Mouse (Mus musculus) cerebellum, adult 9-11 months (tissue): ENCODE data around the gene Gm7168.
"Not testable (repeated sequence)": the region's sequence is repeated elsewhere in the genome, so short reads cannot be mapped to it uniquely, and the experiment has no call there.

ENCODE experiments used
- DNase-seq: peaks from one replicate; pipeline ENCODE4 v3.0.0; 2022

Gm7168 gene

DNA sequence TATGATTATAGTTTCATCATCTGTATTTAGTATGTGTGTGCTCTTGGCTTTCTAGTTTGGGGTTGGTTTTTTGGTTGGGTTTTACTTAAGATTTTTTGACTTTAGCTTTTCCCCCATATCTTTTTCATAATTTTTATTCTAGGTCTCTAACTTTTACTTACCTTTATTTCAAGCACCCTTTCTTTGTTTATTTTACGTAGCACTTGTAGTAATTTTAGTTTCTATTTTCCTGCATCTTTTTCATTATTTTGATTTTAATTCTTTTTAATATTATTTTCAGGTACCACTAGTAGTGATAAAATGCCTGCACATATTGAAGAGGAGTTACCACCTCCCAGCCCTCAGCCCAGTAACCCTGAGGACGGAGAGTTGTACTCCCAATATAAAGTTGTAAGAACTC, at the start of gene Gm7168:
Gene Gm7168 (plus strand): TSS at position 301 of the 400 bp plus-strand sequence.
- not testable (repeated sequence) for DNase-seq

DNA sequence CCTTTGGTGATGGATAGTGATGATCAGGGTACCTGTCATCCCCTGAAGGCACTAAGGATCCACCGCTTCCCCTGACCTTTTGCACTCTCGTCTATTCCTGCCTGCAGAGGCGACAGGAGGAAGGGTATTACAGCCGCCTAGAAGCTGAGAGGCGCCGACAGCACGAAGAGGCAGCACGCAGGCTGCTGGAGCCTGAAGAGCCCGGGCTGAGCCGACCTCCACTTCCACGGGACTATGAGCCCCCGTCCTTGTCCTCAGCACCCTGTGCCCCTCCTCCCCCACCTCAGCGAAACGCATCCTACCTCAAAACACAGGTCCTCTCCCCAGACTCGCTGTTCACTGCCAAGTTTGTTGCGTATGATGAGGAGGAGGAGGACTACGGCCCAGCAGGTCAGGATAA, 49.3 kb upstream of the Gm7168 start:
- no peak for DNase-seq

DNA sequence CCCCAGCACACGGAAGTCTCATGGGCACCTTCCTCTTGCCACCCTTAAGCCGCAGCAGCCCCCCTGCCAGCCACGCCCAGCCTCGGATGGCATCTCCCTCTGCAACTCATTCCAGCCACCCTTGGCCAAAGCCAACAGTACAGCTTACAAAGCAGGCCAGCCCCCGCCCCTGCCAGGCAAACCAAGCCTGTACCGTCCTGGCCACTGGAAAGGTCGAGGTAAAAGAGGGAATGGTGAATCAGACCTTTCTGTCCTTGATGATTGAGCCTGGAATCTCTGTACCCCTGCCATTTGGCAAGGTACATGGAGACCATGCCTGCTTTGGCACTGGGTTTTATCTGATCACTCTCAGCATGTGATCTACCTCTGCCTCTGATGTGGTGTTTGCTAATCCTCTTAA, 48.9 kb upstream of the Gm7168 start:
- DNase-seq: no peak

GRCm38 (mm10) chr17:13903793-13904192, 44.4 kb upstream of the Gm7168 start:
- DNase-seq: no peak

DNA sequence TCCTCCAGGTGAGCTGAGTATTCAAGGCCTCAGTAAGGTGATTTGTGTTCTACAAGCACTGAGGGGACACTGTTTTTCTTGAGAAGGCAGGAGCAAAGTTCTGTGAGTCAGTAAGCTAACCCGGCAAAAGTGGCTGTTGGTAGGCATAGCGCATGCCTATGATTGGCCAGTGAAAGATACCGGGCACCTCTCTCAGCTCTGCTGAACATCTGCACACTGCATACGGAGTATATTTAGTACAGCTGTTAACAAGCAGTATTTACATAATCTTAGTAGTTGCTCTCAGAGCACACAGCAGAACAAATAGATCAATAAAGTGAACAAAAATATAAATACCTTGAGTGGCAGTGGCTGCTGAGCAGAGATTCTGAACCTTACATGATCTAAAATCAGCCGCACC, 41.1 kb upstream of the Gm7168 start:
- no peak for DNase-seq

DNA sequence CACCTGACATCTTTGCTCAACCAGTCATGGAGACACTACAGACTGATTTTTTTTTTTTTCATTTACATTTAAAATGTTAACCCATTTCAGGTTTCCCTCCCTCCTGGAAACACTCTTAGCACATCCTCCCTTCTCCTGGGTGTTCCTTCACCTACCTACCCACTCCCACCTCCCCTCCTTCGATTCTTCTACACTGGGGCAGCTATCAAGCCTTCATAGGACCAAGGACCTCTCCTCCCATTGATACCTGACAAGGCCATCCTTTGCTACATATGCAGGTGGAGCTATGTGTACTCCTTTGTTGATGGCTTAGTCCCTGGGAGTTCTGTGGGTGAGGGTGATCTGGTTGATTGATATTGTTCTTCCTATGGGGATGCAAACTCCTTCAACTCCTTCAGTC, 40.5 kb upstream of the Gm7168 start:
- no peak for DNase-seq

GRCm38 (mm10) chr17:13913951-13914350, 34.2 kb upstream of the Gm7168 start:
- no peak for DNase-seq

DNA sequence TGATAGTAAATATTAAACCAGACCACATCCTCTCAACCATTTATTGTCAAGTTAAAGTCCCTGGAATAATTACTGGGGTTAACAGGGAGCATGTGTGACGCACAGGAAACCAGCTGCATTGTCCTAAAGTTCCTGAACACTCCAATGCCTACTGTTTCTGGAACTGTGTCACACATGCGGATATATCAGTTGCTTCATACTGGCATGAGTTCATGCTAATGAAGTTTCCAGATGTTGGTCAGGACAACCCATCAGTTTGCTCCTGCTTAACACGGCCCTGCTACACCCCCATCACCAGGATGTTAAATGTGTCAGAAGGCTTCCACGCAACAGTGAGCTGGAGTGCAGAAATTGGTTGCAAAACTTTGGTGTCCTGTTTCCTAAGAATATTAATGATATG, 33.6 kb upstream of the Gm7168 start:
- DNase-seq: no peak

GRCm38 (mm10) chr17:13920771-13921170, 27.4 kb upstream of the Gm7168 start:
- no peak for DNase-seq

DNA sequence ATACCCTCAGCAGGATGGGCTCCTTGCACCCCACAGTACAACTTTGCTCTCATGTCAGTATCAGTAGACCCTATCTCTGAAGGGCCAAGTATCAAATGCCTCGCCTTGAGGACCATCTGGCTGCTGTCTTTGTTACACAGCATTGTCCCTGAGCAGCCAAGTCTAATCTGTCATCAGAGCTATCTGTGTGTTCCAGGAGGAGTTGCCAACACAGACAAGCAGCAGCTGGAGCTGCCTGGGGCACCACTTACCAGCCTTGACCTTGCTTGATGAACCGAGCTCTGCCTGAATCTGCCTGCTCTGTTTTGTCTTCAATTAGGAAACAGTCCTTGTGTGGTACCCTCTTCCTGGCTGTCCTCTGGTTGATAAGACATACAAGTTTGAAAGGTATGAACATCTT, 24.8 kb upstream of the Gm7168 start:
- DNase-seq: no peak

GRCm38 (mm10) chr17:13924588-13924987, 23.6 kb upstream of the Gm7168 start:
- no peak for DNase-seq

GRCm38 (mm10) chr17:13925931-13926330, 22.2 kb upstream of the Gm7168 start:
- no peak for DNase-seq

GRCm38 (mm10) chr17:13930421-13930820, 17.8 kb upstream of the Gm7168 start:
- DNase-seq: no peak

- DNase-seq: not testable (repeated sequence)
Observed at GRCm38 (mm10) chr17:13935364-13935763, 12.8 kb upstream of the Gm7168 start.

- DNase-seq: no peak
Observed at GRCm38 (mm10) chr17:13937787-13938186, 10.4 kb upstream of the Gm7168 start.

- DNase-seq: no peak
Observed at GRCm38 (mm10) chr17:13938652-13939051, 9.5 kb upstream of the Gm7168 start.

GRCm38 (mm10) chr17:13939231-13939630, 8.9 kb upstream of the Gm7168 start:
- DNase-seq: not testable (repeated sequence)

DNA sequence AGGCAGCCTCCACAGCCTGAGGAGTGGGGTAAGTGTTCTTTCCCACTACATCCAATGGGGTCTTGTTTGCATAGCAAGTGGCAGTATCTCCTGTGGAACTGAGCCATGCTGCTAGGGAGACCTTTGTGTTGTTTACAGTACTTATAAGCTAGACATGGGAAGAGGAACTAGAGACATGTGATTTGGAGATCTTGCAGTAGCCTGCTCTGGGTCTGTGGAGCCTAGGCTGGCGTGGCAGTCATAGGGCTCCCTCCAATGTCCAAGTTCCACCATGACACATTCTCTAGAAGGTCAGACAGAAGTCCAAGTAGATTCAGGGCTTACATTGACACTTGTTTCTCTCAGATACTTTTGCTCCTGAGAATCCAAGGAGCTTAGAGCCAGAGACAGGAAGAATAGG, 7.7 kb upstream of the Gm7168 start:
- no peak for DNase-seq

- not testable (repeated sequence) for DNase-seq
Observed at GRCm38 (mm10) chr17:13951570-13951969, 3.4 kb downstream of the Gm7168 start.

DNA sequence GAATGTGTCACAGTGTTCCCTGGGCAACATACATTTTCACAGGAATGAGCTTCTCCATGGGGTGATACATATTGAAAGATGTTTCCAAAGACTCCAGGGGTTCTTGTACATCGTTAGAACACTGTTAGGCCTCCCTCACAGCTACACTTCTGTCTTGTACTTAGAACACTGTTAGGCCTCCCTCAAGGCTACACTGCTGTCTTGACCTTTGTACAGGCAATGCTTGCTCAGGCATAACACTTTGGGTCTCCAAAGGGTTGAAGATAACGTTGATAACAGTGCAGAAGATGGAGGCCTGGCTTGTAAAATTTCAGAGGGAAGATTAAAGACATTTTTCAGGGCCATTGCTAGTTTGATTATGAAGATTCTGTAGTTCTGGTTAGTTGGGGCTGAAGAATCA, 10.0 kb downstream of the Gm7168 start:
- not testable (repeated sequence) for DNase-seq

GRCm38 (mm10) chr17:13962245-13962644, 14.1 kb downstream of the Gm7168 start:
- not testable (repeated sequence) for DNase-seq

DNA sequence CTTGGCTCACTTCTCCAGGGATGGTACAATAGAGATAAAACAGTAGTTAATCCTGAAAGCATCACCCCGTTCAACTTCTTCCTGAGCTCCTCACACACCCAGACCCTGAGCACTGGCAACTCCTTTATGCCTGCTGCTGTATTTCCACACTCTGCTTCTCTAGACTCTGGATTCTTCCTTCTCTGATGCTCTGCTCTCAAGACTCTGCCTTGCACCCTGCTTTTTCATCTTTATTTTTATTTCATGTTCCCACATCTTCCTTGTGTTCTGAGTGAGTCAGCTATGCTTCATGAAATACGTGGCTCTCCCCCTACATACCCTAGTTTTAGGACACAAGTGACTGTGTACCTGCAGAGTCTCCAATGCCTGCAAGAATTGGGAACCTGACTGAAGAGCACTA, 16.9 kb downstream of the Gm7168 start:
- DNase-seq: not testable (repeated sequence)

GRCm38 (mm10) chr17:13969917-13970316, 21.7 kb downstream of the Gm7168 start:
- DNase-seq: not testable (repeated sequence)

- DNase-seq: not testable (repeated sequence)
Observed at GRCm38 (mm10) chr17:13970796-13971195, 22.6 kb downstream of the Gm7168 start.

DNA sequence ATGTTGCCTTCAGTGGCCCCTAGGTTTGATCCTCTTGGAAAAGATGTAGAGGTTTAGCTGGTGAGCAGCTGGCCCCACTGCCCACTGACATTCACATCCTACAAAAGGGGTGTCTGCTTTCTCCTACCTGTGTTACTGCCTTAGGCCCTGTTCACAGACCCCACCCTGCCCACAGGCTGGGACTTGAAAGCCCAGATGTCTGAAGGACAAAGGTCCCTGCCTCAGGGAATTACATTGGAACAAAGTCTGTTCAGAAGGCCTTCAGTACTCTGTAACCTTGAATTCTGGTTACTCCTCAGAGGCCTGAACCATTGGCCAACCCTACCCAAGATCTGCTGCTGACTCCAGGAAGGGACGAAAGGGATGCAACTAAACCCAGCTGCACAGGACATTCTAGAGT, 39.5 kb downstream of the Gm7168 start:
- no peak for DNase-seq

DNA sequence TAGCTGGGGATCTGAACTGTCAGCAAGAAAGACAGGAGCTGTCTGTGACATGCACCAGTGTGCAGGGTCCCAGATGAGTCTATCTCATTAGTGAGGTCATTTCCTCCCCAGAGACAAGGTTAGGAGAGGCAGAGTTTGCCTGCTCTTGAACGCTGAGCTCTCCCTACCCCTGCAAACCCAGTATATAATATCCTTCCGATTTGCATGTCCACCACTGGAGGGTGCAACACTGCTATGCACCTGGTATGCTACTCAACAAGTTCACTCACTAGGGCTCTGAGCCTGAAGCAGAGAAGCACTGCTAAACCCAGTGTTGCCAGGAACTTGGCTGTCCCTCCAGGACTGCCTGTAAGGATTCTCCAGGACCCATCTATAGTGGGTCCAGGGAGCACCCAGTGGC, 45.3 kb downstream of the Gm7168 start:
- DNase-seq: not testable (repeated sequence)
